Mouse (Mus musculus) forebrain, embryonic 16.5 days (tissue): ENCODE measurements around the gene Mast4. TPM values are rescaled to one million over a fixed set of nuclear protein-coding genes. Genes with fewer than 3 reads are reported as not detected.

Experiments
- ATAC-seq: fragments of 200-750 bp; cut with Nextera tagmentation; 2 replicates; pipeline ENCODE4 v1.8.0; 2017; ENCODE audit warnings: mild to moderate bottlenecking, moderate library complexity
- H3K27ac ChIP-seq: fragments of 300-500 bp; sonication (generic); 2 replicates; pipeline ENCODE4 v1.5.1; 2014; ENCODE audit warnings: low read length, control low read depth
- H3K27me3 ChIP-seq: fragments of 300-500 bp; sonication (generic); replicated peaks from 2 replicates; pipeline ENCODE4 v1.6.1; 2014; ENCODE audit warnings: low read length; ENCODE audit not compliant: control insufficient read depth, insufficient read depth
- H3K36me3 ChIP-seq: fragments of 300-500 bp; sonication (generic); 2 replicates; pipeline ENCODE4 v1.6.1; 2014; ENCODE audit not compliant: control insufficient read depth, insufficient read depth
- H3K4me1 ChIP-seq: fragments of 300-500 bp; sonication (generic); replicated peaks from 2 replicates; pipeline ENCODE4 v1.6.1; 2014; ENCODE audit warnings: low read length; ENCODE audit not compliant: control insufficient read depth, insufficient read depth
- H3K4me2 ChIP-seq: fragments of 300-500 bp; sonication (generic); 2 replicates; pipeline ENCODE4 v1.6.1; 2014; ENCODE audit warnings: mild to moderate bottlenecking, low read length, control low read depth
- H3K4me3 ChIP-seq: fragments of 300-500 bp; sonication (generic); replicated peaks from 2 replicates; pipeline ENCODE4 v1.5.1; 2014; ENCODE audit warnings: mild to moderate bottlenecking, low read length, control low read depth
- H3K9ac ChIP-seq: fragments of 300-500 bp; sonication (generic); replicated peaks from 2 replicates; pipeline ENCODE4 v1.6.1; 2014; ENCODE audit warnings: low read depth, low read length, control low read depth
- H3K9me3 ChIP-seq: fragments of 300-500 bp; sonication (generic); 2 replicates; pipeline ENCODE4 v1.6.1; 2016; ENCODE audit warnings: low read length; ENCODE audit not compliant: control insufficient read depth
- WGBS: fragments of 180-500 bp; shearing (Covaris S2); extraction: QIAGEN DNeasy Blood & Tissue Kit; methylation state at CpG from one replicate; pipeline ENCODE4 v1.1.7; 2014; 5-methylcytosine and 5-hydroxymethylcytosine counted together
- polyA plus RNA-seq: library from polyadenylated mRNA; unstranded; fragments of >200 nt; fragmentation: Nextera tagmentation; extraction: Ambion mirVana; gene quantifications from 2 replicates; pipeline ENCODE4 v1.2.1, GENCODE M21; 2015

Gene Mast4
- polyA plus RNA-seq, 1 experiment from 2014 or later = 15.7 TPM

- no peak overlapping the region for H3K4me3 ChIP-seq
- no peak overlapping the region for H3K4me2 ChIP-seq
- peaks cover 9% of the 10 kb centered on the region for H3K4me1 ChIP-seq
- ATAC-seq = no peak
- H3K36me3 ChIP-seq = no peaks in the 10 kb centered on the region
- no peaks in the 10 kb centered on the region for H3K9me3 ChIP-seq
- H3K9ac ChIP-seq = no peak overlapping the region
- 93% methylated on average over 6 of the region's 6 CpGs for WGBS
- no peaks in the 10 kb centered on the region for H3K27me3 ChIP-seq
- no peak overlapping the region for H3K27ac ChIP-seq
Measured at GRCm38 (mm10) chr13:102815158-102815557, 519.1 kb downstream of the Mast4 start.

- H3K4me1 ChIP-seq = peaks cover 9% of the 10 kb centered on the region
- H3K9ac ChIP-seq = peak overlapping the region; percentile 35
- H3K4me3 ChIP-seq = peak overlapping the region; percentile 37
- ATAC-seq = peak; percentile 68
- 17% methylated on average over 15 of the region's 15 CpGs for WGBS
- no peak overlapping the region for H3K27ac ChIP-seq
- no peaks in the 10 kb centered on the region for H3K9me3 ChIP-seq
- H3K4me2 ChIP-seq = peak overlapping the region; percentile 51
- no peaks in the 10 kb centered on the region for H3K27me3 ChIP-seq
- no peaks in the 10 kb centered on the region for H3K36me3 ChIP-seq
Measured at GRCm38 (mm10) chr13:102811129-102811832, 523.0 kb downstream of the Mast4 start.

- no peak overlapping the region for H3K9ac ChIP-seq
- 84% methylated on average over 3 of the region's 3 CpGs for WGBS
- H3K9me3 ChIP-seq = no peaks in the 10 kb centered on the region
- H3K36me3 ChIP-seq = no peaks in the 10 kb centered on the region
- no peaks in the 10 kb centered on the region for H3K27me3 ChIP-seq
- H3K4me3 ChIP-seq = no peak overlapping the region
- ATAC-seq = no peak; the same call in 1 of the 2 replicates
- H3K4me1 ChIP-seq = peaks cover 9% of the 10 kb centered on the region
- no peak overlapping the region for H3K4me2 ChIP-seq
- H3K27ac ChIP-seq = no peak overlapping the region
Measured at GRCm38 (mm10) chr13:102806652-102807051, 527.6 kb downstream of the Mast4 start.

- Histone ChIP-seq H3K9ac (no peak overlapping the region), H3K9me3 (no peaks in the 10 kb centered on the region), H3K4me2 (no peak overlapping the region), H3K27me3 (no peaks in the 10 kb centered on the region), H3K4me3 (no peak overlapping the region), H3K27ac (no peak overlapping the region), H3K4me1 (no peaks in the 10 kb centered on the region), H3K36me3 (no peaks in the 10 kb centered on the region)
- 74% methylated on average over 6 of the region's 6 CpGs for WGBS
- no peak for ATAC-seq
Measured at GRCm38 (mm10) chr13:102805190-102805589, 529.1 kb downstream of the Mast4 start.

DNA sequence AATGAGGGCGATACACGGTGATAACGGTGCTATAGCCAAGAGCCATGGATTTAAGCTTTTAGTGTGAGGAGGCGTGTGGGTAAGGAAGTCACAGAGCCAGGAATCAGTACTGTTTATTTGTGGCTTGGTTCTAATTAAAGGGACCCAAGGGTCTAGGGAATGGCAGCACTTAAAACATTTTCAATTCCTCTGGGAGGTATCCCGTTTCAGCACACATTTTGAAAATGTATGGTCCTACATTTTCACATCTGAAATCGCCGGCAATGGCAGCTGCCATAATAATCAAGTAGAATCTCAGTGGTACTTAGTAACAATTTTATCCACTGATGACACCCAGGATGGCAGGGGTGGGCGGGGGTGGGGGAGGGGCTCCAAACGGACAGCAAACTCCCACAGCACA is 531.1 kb downstream of the Mast4 start:
- H3K4me3 ChIP-seq = no peak overlapping the region
- no peak overlapping the region for H3K4me2 ChIP-seq
- no peaks in the 10 kb centered on the region for H3K4me1 ChIP-seq
- ATAC-seq = no peak
- 84% methylated on average over 9 of the region's 9 CpGs for WGBS
- no peak overlapping the region for H3K9ac ChIP-seq
- no peaks in the 10 kb centered on the region for H3K27me3 ChIP-seq
- H3K9me3 ChIP-seq = no peaks in the 10 kb centered on the region
- no peaks in the 10 kb centered on the region for H3K36me3 ChIP-seq
- H3K27ac ChIP-seq = no peak overlapping the region

DNA sequence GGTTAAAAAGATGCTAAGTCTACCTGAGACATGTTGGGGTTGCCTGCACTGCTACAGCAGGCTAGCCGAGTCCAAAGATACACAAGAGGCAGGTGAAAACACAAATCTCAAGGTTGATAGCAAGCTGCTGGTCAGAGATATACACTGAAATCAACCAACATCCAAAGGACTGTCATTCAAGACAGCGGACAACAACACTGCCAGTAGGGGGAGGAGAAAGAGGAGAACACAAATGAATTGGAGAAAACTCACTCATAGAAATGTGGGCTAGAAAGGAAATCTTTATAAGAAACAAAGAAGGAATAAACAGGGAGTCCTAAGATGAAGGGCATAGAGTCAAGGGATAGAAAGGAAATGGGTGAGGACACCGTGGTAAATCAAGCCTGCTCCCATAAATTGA is 542.1 kb downstream of the Mast4 start:
- Histone ChIP-seq H3K36me3 (no peaks in the 10 kb centered on the region), H3K4me2 (no peak overlapping the region), H3K27me3 (no peaks in the 10 kb centered on the region), H3K4me1 (no peaks in the 10 kb centered on the region), H3K27ac (no peak overlapping the region), H3K9me3 (no peaks in the 10 kb centered on the region), H3K4me3 (no peak overlapping the region), H3K9ac (no peak overlapping the region)
- no peak for ATAC-seq
- 98% methylated on average over 3 of the region's 3 CpGs for WGBS

DNA sequence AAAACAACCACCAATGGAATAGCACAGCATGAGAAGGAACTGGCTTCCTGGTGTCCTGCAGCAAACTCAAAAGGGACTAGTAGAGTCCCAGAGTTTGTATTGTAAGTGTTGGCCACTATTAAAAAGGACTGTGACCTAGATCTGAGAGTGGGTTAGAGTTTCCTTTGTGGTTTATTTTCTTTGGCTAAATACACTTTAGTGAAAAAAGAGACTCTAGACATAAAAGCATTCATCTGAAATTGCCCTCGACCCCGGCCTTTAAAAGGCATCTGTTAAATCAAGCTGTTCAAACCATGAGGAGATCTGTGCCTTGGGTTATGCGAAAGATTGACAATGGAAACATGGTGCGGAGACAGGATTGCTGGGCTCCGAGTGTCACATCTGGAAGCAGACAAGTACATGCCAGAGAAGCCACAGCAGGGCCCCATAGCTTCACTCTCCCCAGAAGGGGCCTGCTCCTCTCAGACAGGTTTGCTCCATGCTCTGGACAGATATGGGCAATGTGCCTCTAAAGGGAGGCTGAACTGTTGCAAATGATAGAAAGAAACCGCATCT is 543.6 kb downstream of the Mast4 start:
- ATAC-seq = no peak

GRCm38 (mm10) chr13:102786666-102787230 is 547.5 kb downstream of the Mast4 start:
- H3K27me3 ChIP-seq = no peaks in the 10 kb centered on the region
- no peak overlapping the region for H3K9ac ChIP-seq
- no peaks in the 10 kb centered on the region for H3K36me3 ChIP-seq
- no peak overlapping the region for H3K27ac ChIP-seq
- peaks cover 3% of the 10 kb centered on the region; the same call in 1 of the 2 replicates for H3K4me1 ChIP-seq
- ATAC-seq = no peak
- no peaks in the 10 kb centered on the region for H3K9me3 ChIP-seq
- H3K4me3 ChIP-seq = no peak overlapping the region
- H3K4me2 ChIP-seq = no peak overlapping the region
- 84% methylated on average over 10 of the region's 10 CpGs for WGBS

More for the DNA sequence above, 543.6 kb downstream of the Mast4 start:
- Histone ChIP-seq H3K9me3 (no peaks in the 10 kb centered on the region), H3K27me3 (no peaks in the 10 kb centered on the region), H3K4me2 (no peak overlapping the region), H3K4me3 (no peak overlapping the region), H3K27ac (no peak overlapping the region), H3K9ac (no peak overlapping the region), H3K36me3 (no peaks in the 10 kb centered on the region), H3K4me1 (no peaks in the 10 kb centered on the region)
- 71% methylated on average over 6 of the region's 6 CpGs for WGBS

- Histone ChIP-seq H3K4me3 (no peak overlapping the region), H3K36me3 (no peaks in the 10 kb centered on the region), H3K27ac (no peak overlapping the region; the same call in 1 of the 2 replicates), H3K9ac (no peak overlapping the region), H3K4me2 (no peak overlapping the region), H3K9me3 (no peaks in the 10 kb centered on the region), H3K27me3 (no peaks in the 10 kb centered on the region), H3K4me1 (peaks cover 3% of the 10 kb centered on the region; the same call in 1 of the 2 replicates)
- ATAC-seq = peak; percentile 33; the same call in 1 of the 2 replicates
- WGBS = 31% methylated on average over 7 of the region's 7 CpGs
Measured at GRCm38 (mm10) chr13:102783531-102784310, 550.6 kb downstream of the Mast4 start.
